Mouse (Mus musculus): ENCODE results near the gene Exosc10. TPM values are rescaled to one million over a fixed set of nuclear protein-coding genes. Genes with fewer than 3 reads are reported as not detected.

The Exosc10 gene
- total RNA-seq (2021), result 10 to 100 TPM; 42.7 to 44.8 TPM
- long read RNA-seq, experiment 1, transcript Exosc10-201 (25 exons, 2,790 nt), result major isoform, 19 of 28 reads
- long read RNA-seq, experiment 1, partial matches to known transcripts, result 7 of 28 reads
- long read RNA-seq, experiment 1, other reads (novel, unspliced or antisense), result 1 of 28 reads
- long read RNA-seq, experiment 2, transcript Exosc10-202 (24 exons, 2,682 nt), result minor isoform, 5 of 40 reads
- long read RNA-seq, experiment 2, transcript Exosc10-201 (25 exons, 2,790 nt), result major isoform, 20 of 40 reads
- long read RNA-seq, experiment 2, partial matches to known transcripts, result 10 of 40 reads
- long read RNA-seq, experiment 2, other reads (novel, unspliced or antisense), result 4 of 40 reads

- DNase-seq (ENCODE audit: low spot score in 2 of 2), result peak; percentile 87 to 89
These were observed at the start of gene Exosc10 for GRCm38 (mm10) chr4:148558297-148559000. Gene Exosc10, plus strand, starts transcription at chr4:148558429.

DNA sequence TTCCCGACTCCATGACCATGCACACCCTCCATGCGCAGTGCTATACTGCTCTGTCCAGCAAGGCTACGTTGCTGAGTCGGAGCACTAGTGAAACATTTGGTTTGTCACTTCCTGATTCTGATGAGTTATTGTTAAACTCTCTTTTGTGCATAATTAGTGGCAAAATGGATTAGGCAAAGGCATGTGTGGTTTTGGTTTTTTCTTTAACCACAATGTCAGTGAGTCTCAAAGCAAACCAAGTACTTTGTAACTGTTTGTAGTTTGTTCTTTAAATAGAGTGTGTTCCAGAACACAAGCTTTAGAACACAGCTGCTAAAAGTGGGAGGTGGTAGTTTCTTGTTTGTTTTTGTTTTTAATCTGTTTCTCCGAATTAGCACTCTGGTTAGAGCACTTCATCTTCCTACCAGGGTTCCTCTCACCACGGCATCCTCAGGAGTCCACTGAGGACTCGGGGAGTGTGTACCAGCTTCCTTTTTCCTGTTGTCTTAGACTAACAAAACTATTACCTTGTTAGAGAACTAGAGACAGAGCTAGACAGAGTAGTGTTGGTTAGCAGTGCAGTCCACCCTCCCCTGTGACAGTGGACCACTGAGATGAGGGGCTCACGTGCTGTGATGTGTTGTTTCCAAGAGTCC is 48.7 kb upstream of the Exosc10 start:
- DNase-seq (ENCODE audit: low spot score in 2 of 2), result no peak

DNA sequence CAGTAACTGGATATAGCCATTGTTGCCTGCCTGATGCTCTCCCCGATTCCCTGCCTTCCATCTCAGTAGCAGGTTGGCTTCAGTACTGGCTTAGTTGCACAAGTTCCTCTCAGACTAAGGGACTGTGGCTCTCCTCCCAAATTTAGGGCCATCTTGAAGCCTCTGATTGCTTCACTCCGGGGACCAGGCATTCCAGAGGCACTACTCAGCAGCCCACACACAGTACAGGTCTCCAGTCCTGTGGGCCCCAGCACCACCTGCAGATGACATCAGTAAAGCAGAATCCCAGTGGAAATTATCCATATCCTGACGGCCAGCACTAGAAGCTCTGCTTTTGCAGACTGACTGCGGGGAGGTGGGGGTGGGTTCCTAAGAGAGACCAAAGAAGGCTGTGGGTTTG is 47.5 kb upstream of the Exosc10 start:
- no peak for DNase-seq (ENCODE audit: low spot score in 2 of 2)

DNA sequence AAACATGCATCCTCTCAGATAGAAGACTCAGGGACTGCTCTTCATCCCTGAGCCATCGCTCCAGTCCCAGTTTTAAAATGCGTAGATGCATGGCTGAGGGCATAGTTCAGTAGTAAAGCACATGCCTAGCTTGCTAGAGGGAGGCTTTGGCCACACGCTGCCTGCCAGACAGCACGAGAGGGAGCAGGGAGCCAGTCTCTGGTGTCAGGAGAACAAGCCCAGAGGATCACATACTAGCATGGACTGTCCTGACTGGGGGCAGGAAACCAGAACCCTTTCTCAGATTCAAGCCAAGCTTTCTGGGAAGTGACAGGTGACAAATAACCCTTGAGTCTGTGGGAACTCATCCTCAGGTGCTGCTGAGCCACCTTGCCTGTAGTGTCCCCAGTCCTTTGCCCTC is 46.9 kb upstream of the Exosc10 start:
- DNase-seq (ENCODE audit: low spot score in 2 of 2), result no peak

DNA sequence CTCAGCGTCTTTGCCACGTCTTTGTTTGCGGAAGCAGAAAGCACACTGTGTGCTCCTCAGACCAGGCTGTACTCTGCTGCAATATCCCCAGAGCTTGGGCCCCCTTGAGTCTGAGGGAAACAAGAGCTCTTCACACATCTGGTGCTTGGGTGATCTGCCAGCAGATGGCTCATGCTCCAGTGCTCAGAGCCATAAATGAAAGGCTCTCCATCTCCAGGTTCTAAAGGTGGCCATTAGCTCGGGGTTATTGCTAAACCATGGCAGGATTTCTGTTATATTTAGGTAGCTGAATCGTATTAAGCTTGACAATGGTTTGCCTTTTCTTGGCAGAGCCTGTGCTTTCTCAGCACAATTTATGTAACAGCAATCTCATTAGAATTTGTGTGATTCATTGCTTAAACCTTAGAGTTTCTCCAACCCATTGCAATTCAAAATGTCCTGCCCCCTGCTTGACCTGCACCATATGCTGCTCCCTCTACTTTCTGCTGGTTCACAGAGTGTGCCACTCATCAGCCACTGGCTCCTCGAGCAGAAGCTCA is 45.1 kb upstream of the Exosc10 start:
- no peak for DNase-seq (ENCODE audit: low spot score in 2 of 2)

DNA sequence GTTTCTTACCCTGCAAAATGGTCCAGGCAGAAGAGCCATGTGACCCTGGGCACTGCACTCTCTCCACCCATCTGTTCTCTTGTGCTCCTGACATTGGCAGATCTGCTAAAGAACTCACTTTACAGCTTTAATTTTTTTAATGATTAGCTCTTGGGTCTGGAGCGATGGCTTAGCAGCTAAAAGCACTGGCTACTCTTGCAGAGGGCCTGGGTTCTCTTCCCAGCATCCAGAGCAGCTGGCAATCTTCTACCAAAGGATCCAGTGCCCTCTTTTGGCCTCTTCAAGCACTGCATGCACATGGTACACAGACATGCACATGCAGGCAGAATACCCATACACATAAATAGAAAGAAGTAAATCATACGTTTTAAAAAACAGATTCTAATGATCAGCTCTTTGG is 42.9 kb upstream of the Exosc10 start:
- no peak for DNase-seq (ENCODE audit: low spot score in 2 of 2)

DNA sequence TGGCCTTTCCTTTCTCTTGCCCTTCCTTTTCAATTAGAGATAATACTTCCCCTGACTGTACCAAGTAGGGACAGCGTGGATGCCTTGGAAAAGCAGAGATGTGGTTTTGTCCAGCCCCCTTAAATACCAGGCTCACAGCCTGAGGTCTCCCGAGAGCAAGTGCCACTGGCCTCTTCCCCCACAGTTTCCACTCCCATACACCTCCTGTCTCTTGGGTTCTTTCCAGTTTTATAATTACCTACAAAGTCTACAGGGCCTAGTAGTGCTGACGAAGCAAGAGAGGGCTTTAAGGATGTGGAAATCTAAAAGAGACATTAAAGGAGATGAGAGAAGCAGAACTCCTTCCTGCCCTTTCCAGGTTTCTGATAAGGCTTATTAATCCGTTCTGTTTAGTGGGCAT is 40.4 kb upstream of the Exosc10 start:
- DNase-seq (ENCODE audit: low spot score in 2 of 2), result no peak

DNA sequence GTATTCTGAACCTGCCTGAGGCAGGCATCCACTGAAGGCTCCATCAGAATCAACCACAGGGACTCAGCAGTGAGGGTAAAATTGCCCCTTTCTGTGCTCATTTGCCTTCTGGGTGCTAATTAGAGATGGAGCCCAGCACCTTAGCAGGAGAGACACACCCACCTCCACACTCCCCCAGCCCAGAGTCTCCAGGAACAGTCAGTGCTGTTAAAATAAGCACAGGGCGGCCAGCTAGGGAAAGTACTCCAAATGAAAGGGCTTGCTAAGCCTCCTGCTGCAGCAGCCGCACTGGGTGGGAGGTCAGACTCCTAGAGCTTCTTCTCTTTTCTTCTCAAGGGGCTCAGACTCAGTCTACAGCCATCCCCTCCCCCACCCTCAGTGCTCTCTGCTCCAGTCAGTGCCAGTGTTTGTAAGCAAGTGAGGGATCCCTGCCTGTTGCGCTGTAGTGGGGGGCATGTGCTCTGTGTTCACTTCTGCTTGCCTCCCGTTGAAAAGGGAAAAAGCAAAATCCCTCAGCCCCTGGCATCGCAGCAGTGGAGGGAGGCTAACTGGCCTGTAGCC is 39.9 kb upstream of the Exosc10 start:
- no peak for DNase-seq (ENCODE audit: low spot score in 2 of 2)

DNA sequence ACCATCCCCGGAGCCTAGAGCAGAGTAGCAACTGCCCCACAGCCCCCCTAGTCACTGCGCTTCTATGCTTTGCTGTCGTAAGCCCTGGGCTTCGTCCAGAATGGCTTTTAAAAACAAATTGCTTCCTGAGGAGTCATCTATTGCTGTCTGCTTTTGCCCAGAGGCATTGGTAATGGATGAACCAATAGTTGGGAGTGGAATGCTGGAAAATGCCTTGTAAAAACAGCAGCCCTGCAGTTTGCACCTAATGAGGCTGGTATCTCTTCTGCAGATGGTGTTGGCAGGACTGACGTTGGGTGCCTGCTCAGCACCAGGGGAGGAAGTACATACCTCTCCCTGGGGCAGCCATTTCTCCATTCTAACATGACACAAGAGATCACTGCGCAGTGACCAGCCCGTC is 34.7 kb upstream of the Exosc10 start:
- DNase-seq (ENCODE audit: low spot score in 2 of 2), result no peak

- no peak for DNase-seq (ENCODE audit: low spot score in 2 of 2)
These were observed 30.9 kb upstream of the Exosc10 start for GRCm38 (mm10) chr4:148527158-148527910.

DNA sequence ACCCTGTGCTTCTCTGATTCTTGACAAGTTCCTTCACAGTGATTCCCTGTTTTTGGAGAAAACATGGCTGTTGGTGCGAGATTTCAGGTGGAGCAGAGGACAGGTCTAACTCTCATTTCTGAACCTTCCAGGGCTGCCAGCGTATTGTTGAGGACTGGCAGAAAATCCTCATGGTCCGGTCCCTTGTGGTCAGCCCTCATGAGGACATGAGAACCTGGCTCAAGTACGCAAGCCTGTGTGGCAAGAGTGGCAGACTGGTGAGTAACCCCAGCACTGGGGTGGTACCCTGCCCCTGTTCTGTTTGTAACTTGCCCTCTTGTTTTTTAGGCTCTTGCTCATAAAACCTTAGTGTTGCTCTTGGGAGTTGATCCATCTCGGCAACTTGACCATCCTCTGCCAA is 27.9 kb upstream of the Exosc10 start:
- no peak for DNase-seq (ENCODE audit: low spot score in 2 of 2)

- DNase-seq (ENCODE audit: low spot score in 2 of 2), result no peak
These were observed 27.5 kb upstream of the Exosc10 start for GRCm38 (mm10) chr4:148530778-148531177.

DNA sequence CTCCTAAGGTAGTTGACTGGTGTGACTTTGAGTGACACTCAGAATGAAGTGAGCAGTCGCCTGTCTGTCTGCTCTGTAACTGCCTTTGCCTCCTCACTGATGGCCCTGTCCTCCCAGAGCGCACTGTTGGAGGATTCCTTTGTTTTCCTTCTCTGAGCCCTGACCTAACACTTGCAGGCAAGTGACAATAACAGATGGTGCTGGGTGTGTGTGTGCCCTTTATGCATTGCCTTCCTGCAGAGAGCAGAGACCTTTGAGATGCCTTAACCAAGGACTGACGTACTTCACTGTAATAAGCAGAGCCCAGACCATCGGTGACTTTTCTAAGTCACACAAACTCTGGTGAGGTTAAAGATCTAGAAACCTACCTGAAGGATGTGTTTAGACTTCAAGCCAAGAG is 26.9 kb upstream of the Exosc10 start:
- no peak for DNase-seq (ENCODE audit: low spot score in 2 of 2)

DNA sequence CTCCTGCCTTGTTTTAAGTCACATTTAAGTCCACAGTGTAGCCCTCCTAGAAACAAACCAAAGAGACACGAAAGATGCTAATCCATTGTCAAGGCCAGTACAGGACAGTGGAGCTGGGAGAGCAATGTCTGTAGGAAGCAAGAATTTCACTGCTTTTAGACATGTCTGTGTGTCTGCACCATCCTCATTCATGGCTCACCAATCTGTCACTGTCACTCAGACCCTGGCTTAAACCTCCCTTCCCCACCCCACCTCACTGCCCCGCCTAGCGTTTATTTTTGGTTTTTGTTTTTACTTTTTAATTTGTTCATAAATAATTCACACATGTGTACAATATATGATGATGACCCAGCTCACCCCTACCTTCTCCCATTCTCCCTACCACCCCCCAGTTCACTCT is 25.7 kb upstream of the Exosc10 start:
- DNase-seq (ENCODE audit: low spot score in 2 of 2), result no peak

GRCm38 (mm10) chr4:148533613-148534328 is 24.5 kb upstream of the Exosc10 start:
- no peak for DNase-seq (ENCODE audit: low spot score in 2 of 2)

DNA sequence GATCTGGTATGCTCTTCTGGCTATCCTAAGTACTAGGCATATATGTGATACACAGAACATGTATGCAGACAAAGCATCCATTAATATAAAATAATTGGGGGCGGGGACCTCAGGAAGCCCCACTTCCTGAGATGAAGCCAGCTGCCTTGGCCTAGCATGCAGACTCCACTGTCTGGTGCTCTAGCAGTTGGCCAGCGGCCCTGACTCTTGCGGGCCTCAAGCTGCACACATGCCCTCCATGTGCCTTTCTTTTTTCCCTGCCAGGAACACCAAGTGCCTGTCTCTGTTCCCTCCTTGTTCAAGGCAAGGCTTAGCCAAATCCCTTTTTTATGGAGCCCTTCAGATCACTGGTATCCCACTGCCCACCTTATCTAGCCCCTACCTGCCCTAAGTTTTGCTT is 22.4 kb upstream of the Exosc10 start:
- DNase-seq (ENCODE audit: low spot score in 2 of 2), result no peak

- DNase-seq (ENCODE audit: low spot score in 2 of 2), result no peak
These were observed 9.1 kb upstream of the Exosc10 start for GRCm38 (mm10) chr4:148549106-148549505.

GRCm38 (mm10) chr4:148557766-148558165 is 463 bp upstream of the Exosc10 start:
- DNase-seq (ENCODE audit: low spot score in 2 of 2), result no peak

DNA sequence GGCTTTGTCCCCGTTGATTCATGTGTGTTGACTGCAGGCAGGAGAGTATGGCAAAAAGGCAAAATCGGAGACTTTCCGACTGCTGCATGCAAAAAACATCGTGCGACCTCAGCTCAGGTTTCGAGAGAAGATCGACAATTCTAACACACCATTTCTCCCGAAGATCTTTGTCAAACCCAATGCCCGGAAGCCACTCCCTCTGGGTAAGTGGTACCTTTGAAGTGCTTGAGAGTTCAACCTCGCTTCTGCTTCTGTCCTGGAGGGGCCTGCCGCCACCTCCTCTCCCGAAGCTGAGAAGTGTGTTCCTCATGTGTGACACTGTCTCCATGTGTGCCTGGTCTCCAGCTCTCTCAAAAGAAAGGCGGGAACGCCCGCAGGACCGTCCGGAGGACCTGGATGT is 4.4 kb downstream of the Exosc10 start:
- no peak for DNase-seq (ENCODE audit: low spot score in 2 of 2)

- no peak for DNase-seq (ENCODE audit: low spot score in 2 of 2)
These were observed 5.4 kb downstream of the Exosc10 start for GRCm38 (mm10) chr4:148563595-148563994.
